Mouse (Mus musculus) left cerebral cortex, adult 6 months (tissue): ENCODE results near the gene Trub1. TPM values are rescaled to one million over a fixed set of nuclear protein-coding genes. Genes with fewer than 3 reads are reported as not detected.

Experiments used
- long read RNA-seq, 2 experiments: library from polyadenylated mRNA; unstranded; transcript quantifications; one replicate each; pipeline ENCODE4 v2.0.0; 2019 to 2020
- polyA plus RNA-seq: library from polyadenylated mRNA; unstranded; fragments of <200 nt; fragmentation: Nextera tagmentation; gene quantifications from 2 replicates; pipeline ENCODE4 v1.2.3, GENCODE M21; 2021

Gene Trub1
- polyA plus RNA-seq, result 10.6 and 14.6 TPM in 2 replicates
- long read RNA-seq, experiment 1, transcript Trub1-202 (8 exons, 3,789 nt), result major isoform, 104 of 125 reads
- long read RNA-seq, experiment 1, partial matches to known transcripts, result 8 of 125 reads
- long read RNA-seq, experiment 1, other reads (novel, unspliced or antisense), result 7 of 125 reads
- long read RNA-seq, experiment 2, transcript Trub1-202 (8 exons, 3,789 nt), result major isoform, 25 of 38 reads
- long read RNA-seq, experiment 2, partial matches to known transcripts, result 4 of 38 reads
- long read RNA-seq, experiment 2, other reads (novel, unspliced or antisense), result 9 of 38 reads

GRCm38 (mm10) chr19:57452492-57453217, at the start of gene Trub1:
TSS of gene Trub1 (plus strand) at chr19:57452912.

Other genes with a start within 250 kb of the Trub1 start
- gene Ablim1, start 138.0 kb upstream of the Trub1 start, polyA plus RNA-seq, result 39.2 and 48.2 TPM in 2 replicates
- gene Fam160b1, start 92.2 kb upstream of the Trub1 start, polyA plus RNA-seq, result 3.9 and 5.2 TPM in 2 replicates
- 5.9 and 6.0 TPM in 2 replicates for gene Atrnl1, start 158.1 kb downstream of the Trub1 start, polyA plus RNA-seq